Mouse (Mus musculus) adrenal gland, postnatal 10 days (tissue): ENCODE measurements around the gene Dock3. TPM values are rescaled to one million over a fixed set of nuclear protein-coding genes. Genes with fewer than 3 reads are reported as not detected.

ENCODE experiments used
- DNase-seq: peaks from one replicate; pipeline ENCODE4 v3.0.0; 2021; ENCODE audit warnings: mixed read lengths
- long read RNA-seq, 2 experiments: library from polyadenylated mRNA; stranded (forward); transcript quantifications; one replicate each; pipeline ENCODE4 v2.0.0; 2021
- total RNA-seq, 2 experiments: library from RNA; stranded (reverse); gene quantifications; 2 replicates each; pipeline ENCODE4 v1.2.3; 2021

Gene Dock3
- 1 to 10 TPM; 3.3 to 4.5 TPM for total RNA-seq
- long read RNA-seq, experiment 1 = 0 reads
- long read RNA-seq, experiment 2 = 0 reads

DNA sequence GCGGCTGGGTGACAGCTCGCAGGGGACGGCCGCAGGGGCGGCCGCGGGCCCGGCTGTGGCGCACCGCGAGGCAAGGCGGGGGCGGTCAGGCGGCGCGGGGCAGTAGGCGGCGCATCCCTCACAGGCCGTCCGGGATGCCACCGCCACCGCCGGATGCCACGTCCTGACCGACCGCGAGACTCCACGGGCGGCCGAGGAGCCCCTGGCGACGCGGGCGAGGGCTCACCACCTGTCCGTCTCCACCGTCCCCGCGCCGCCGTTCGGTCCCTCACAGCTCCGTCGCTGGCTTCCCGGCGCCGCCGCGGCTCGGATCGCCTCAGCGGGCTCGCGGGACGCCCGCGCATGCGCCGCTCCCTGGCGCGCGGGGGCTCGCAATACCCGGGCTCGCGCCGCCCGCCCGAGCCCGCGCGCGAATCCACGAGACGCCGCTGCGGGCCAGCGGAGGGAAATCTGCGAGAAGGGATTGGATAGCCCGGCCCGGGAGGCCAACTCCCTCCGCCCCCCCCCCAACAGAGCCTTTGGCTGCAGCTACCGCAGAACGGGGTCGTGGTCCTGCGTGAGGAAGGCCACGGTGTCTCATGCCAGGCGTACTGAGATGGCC is at the start of gene Dock3:
TSS of gene Dock3 (minus strand) at position 371 of the 601 bp plus-strand sequence.
- peak; percentile 78 for DNase-seq

DNA sequence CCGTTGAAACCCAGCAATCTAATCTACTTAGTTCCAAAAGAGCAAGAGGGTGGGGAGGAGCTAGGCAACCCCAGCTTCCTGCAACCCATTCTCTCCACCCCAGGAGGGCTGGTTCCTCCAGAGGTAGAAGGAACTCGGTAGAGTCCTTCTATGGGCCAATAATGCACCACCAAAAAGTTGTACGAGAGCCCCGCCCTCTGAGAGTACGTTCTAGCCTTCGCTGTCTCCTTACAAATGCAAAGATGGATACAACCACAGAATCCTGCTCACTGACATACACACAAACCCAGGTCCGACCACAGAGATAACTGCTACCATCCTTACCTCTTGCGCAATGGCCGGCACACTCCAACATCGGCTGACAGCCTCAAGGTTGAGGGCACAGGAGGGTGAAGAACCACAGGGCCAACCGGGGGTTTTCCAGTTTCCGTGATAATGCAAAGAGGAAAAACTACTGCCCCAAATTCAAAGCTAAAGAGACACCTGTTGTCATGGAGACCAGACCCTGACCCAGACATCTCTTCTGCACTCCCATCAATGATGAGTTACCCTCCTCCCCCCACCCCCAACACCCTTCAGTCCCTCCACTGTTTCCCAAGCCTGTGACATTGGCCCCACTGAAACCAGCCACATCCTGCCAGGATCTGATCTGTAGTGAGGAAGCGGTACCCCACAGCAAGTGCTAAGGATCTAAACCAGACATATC is 48.8 kb upstream of the Dock3 start:
- peak; percentile 54 for DNase-seq

DNA sequence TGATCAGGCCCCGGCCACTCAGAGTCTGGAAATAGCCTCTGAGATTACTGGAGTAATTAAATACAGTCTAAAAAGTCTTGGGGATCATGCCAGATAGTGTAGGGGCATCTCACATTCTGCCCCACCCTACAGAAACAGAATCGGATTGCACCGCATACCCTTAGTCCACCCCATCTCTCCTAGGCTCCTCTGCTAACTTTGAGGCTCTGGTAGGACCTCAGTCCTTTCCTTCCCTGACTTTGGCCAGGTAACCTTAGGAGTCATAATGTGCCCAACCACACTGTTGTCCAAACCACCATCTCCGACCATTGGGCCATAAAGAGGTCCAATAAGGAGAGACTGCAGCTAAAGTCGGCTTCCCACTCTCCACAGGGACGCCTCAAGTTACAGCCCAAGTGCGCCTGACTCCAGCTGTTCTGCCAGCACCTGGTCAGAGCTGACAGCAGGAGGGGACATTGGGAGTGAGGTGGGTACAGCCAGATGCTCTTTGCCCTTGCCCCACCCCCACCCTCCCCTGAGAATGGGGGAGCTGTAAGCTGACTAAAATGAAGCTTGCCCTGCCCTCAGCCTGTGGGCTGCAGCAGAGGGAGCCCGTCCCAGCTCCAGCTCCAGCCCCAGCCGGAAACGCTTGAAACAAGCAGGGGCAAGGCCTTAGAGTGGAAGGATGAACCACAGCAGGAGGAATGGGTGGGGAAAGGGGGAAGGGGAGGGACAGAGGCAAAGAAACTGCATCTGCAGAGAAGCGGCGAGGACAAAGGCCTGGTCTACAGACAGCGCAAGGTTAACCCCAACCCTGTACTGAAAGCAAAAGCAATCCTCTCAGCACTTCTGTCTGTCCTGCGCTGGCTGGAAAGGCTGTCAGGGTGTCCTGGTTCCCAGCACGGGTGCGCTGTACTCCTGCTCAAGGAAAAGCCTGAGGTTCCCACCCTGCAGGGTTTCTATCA is 47.9 kb upstream of the Dock3 start:
- DNase-seq = no peak

DNA sequence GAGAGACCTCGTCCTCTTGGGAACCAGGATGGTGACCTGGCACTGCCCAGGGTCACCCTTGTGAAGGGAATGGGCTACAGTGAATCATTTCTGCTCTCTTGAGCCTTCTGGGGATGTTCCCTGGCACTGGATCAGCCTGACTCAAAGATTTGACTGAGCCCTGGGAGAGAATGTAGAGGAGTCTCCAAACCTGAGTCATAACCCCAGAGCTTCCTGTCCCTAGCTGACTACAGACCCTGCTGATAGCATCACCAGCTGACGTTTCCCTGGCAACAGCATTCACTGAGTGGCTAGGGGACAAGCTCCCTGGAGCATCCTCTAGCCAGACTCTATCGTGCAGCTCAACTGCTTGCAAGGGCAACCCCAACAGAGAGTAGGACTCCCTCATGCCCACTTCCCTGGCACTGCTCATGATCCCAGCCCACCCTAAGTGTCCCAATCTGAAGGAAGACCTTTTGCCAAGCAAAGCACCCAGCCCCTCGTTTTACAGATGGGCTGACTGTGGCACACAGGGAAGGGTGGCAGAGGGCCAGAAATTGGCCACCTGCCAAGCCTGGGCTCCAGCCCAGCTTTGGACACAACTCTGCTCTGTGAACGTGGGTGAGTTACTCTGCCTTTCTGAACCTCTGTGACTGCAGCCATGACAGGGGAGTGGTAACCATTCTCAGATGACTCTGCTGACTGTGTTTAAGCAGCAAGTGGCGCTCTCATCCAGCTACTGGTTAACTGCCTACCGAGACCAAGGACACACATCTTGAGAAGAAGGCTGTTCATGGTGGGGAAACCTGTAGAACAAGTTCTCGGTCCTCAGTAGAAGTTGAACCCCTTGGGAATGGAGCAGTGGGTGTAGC is 47.0 kb upstream of the Dock3 start:
- peak; percentile 76 for DNase-seq

DNA sequence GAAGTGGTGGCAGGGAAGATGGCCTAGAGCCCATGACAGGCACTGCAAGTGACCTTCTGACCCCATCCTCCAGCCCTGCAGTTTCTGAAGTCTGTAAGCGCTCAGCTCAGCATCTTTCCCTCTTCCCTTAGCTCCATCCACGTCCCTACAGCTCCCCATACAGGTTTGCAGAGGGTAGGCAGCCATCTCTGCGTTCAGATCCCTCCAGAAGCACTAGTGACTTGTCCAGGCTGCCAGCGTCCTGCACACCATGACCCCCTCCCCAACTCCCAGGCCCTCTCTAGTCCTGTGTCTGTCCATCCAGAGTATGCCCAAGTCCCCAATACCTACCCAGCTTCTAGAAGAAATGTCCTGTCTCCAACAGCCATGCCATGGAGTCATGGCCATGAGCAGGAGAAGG is 46.4 kb upstream of the Dock3 start:
- no peak for DNase-seq

DNA sequence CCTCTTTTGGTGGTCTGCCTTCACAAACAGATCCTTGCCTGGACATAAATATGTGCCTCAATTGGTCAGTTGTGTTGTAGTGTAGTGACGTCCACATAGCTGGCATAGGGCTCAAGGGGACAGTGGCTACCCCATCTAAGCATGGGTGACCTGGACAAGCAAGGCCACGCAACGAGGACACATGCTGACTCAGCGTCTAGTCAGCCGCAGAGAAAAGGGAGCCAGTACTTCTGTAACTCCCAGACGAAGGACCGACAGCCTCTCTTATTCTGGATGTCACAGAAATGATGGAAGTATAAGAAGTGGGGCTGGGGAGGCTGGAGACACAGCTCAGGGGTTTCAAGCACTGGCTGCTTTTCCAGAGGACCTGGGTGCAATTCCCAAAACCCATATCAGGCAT is 45.9 kb upstream of the Dock3 start:
- peak; percentile 76 for DNase-seq

DNA sequence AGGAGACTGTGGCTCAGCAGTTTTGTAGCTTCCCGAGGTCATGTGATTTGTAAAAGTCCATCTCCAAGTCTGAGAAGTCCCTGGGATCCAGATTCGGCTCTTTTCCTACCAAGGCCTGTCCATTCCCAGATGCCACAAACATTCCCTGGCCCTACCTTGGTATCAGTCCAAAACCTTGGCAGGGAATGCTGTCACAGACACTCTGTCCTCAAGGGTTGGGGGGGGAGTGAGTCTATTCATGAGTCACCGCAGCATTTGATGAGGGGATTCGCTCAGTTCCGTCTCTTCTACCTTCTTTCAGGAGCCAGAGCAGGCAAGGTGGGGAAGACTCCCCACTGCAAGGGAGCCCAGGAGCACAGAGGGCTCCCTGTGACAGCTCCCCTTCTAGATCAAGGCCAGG is 44.0 kb upstream of the Dock3 start:
- DNase-seq = peak; percentile 68

DNA sequence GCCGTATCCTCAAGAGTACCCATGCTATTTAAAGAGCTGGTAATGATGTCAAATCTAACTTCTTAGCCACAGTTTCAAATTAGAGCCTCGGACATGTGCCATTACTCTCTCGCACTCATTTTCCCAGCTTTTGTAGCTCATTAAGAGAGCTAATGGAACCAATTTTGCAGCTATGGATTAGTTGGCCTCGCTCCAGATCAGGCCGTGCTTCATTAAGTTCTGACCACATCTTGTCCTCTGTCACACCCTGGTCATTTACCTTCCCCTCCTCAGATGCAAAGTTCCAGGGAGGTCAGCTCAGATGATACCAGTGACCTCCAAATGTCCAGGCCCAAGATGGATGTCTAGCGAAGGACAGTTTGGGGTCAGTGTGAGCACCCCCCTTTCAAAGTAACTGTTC is 43.0 kb upstream of the Dock3 start:
- no peak for DNase-seq

DNA sequence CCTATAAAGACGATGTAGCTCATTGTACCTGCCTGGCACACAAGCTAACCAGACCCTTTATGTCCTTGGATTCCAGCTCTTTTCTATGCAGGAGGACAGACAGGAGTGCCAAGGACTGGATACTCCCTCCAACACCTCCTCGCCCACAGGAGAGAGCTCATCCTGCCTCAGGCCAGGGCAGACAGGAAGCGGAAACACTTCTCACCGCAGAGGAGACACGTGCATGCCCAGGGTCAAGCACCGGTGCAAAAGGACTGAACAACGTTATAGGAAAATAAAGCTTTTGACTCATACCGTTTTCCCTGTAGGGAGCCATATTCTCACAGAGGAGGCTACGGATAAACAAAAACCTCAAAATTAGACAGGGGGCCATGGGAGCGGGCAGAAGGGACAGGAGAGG is 41.5 kb upstream of the Dock3 start:
- no peak for DNase-seq

DNA sequence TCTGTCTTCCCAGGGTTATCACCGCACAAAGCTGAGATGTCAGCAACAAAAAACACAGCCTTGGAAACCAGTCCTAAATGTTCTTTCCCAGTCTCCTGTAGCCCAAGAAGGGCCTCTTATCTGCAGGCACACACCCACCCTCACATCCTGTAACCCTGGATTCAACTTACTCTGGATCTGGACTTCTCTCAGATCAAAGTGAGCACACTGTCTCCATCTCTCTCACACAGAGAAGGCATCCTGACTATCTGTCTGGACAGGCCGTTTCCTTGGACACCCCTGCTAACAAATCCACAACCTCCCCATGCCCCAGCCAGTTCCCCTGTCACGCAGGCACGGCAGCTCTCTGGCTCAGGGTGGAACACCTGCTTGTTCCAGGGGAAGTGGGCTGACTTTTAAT is 40.6 kb upstream of the Dock3 start:
- no peak for DNase-seq

DNA sequence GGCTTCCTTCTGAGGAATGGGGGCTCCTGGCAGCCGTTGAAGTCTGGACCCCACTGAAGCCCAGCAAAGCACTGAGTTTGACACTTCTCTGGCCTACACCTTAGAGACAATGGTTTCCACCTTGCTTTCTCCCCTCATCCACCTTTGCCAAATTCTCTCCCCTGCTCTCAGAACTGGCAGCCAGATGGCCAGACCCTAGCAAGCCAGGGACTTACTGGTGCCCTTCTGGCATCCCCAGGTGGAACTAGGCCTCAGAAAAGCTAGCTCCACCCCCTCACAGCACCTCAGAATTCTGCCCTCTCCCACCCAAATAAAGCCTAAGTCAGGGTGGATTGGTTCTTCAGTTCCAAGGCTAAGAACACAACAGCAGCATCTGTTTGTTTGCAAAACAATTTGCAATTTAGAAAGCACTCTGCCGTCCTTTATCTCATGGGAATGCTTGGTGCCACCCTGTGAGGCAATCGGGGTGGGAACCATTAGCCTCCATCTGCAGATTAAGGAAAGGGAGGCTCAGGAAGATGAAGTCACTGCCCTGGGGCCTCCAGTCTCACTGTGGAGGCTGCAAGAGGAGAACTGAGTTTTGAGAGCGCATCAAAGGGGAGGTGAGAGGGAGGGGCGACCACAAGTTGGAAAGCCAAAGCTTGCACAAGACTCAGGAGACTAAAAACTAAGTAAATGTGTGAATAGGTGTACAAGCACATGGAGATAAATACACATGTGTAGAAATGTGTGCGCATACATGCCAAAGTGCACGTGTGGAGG is 39.6 kb upstream of the Dock3 start:
- DNase-seq = no peak

DNA sequence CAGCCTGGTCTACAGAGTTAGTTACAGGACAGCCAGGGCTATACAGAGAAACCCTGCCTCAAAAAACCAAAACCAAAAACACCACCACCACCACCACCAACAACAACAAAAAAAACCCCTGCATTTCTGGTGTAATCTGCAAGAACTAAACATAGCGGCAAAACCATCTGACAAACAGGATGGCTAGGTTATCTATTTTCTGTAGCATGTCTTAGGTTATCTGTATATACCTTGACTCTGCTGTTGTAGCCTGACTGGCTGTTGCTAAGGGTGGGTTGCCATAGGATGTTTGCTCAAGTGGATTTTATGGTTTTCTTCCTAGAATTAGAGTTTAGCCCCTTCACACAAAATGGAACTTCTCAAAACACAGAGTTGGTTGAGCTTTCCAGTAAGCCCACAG is 38.1 kb upstream of the Dock3 start:
- DNase-seq = no peak

DNA sequence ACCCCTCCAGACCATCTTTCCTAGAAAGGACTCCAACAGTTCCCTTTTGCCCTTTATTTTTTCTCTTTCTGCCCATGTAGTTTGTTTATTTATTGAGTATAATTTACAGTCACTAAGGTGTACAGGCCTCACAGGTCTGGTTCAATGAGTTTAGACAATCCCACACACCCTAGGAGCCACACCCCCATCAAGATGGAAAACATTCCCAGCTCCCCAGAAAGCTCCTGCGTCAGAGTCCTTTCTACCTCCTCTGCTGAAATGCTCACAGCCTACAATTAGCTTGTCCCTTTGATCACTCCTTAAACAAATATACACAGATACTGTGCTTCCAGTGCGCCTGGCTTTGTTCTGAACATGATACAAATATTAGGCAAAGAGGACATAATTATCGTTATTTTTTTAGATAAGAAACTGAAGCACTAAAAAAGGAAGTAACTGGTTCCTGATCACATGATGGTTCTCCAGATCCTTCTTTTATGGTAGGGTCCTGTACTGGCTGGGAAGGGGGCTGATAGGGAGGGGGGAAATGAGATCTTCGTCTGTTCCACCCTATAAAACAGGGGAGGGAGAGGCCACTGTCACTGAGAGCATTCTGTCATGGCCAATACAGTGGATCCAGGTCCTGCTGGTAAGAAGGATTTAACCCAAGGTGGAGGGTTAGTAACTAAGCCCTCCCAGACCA is 36.2 kb upstream of the Dock3 start:
- DNase-seq = no peak

DNA sequence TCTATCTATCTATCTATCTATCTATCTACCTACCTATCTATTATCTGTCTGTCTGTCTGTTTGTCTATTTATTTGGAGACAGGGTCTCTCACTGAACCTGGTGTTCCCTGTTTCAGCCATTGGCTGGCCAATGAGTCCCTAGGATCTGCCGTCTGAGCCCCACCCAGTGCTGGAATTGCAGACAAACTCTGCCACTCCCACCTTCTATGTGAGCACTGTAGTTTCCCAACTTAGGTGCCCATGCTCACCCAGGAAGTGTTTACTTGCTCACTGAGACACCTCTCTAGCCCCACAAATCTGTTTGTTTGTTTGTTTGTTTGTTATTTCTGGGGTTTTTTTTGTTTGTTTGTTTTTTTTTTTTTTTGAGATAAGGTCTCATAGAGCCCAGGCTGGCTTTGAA is 35.3 kb upstream of the Dock3 start:
- no peak for DNase-seq

DNA sequence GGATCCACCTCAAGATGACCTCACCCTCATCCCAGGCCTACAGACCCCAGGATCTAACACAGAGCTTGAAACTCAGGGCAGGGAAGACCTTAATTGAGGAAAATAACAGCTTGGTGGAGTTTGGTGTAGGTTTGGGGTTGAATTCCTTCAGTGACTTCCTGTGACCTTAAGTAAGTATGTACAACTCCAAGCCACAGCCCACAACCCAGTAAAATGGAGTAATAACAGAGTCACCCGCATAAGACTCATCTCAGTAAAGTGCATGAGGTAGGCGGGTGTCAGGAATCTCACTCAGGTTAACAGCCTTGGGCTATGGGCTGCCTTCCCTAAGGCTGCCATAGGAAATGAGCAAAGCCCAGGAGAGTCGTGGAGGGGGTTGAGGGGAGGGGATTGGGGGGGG is 33.0 kb upstream of the Dock3 start:
- DNase-seq = no peak

DNA sequence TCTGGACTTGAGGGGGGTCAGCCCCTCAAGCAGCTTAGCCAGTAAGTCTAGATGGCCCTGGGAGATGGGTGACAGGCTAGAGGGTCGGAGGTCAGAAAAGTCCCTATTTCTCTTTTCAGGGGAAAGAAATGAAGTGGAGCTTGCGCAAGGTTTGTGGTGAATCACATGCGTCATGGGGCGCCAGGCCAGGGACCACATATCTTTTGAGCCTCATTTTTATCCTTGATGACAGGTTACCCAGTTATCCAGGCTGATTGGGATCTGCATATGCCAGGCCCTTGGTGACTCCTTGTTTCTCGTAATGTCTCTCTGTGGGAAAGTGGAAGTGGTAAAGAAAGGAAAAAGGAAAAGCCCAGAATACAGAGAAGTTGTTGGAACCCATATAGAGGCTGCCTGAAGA is 32.2 kb upstream of the Dock3 start:
- DNase-seq = peak; percentile 71

DNA sequence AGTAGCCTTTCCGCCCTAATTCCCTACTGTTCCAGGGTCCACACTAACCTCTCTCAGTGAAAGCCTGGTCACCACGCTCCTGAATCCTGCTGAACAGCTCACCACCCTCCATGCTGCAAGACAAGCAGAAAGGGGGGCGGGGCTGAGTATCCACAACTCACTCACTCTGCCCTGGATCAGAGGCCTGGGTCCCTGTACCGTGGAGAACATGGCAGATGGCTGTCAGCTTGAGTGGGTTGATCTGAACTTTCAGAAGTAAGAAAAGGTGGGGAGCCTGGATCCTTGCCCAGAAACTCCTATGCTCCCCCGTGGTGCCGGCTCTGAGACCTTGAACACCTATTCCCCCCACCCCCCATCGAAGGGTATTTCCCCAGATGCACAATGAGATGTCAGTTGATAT is 30.7 kb upstream of the Dock3 start:
- no peak for DNase-seq

DNA sequence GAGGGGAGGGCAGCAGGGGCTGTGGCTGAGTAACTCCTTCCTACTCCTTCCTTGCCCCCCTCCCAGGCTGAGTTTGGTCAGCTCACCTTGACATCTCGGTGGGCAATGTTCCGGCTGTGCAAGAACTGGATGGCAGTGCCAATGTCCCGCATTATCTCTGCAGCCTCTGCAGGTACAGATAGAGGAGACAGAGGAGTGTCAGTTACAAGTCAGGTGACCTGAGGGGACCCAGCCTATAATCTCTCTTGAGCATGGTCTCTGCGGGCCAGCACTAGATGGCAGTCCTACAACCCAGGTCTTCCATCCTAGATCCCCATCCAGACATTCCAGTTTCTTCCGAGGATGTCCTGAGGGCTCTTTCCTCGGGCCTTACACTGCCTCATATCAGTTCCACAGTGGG is 30.1 kb upstream of the Dock3 start:
- DNase-seq = no peak

DNA sequence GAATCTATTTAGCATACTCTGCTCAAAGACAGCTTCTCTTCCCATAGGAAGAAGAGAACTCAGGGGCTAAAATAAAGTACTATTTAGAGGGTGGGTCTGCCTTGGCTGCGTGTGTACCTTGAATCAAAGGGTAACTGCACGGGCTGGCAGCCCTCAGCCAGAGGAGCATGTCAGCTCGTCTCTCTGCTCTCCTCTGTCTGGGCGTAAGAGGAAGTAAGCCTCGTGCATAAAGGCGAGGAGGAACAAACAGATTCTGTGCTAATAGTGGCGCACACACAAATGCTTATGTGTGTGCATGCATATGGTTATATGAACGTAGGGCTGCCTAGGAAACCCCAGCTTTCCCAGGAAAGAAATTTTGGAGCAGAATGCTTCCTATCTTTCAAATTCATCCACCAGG is 29.1 kb upstream of the Dock3 start:
- no peak for DNase-seq

DNA sequence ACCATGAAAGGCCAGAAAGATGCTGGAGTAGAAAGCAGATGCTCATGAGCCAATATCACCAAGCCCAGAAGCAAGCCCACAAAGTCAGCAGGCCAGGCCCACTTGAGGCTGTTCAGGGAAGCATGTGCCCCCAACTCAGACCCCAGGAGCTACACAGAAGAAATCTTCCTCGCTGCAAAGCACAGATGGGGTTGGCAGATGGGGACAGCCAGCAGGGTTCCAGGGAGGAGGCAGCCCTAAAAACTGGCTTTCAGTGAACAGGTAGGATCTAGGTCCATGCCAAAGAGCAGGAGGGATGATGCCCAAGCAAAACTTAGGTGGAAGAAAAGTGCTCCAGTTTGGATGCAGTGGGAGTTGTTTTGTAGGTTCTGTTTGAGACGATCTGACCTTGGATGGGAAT is 28.7 kb upstream of the Dock3 start:
- DNase-seq = no peak

DNA sequence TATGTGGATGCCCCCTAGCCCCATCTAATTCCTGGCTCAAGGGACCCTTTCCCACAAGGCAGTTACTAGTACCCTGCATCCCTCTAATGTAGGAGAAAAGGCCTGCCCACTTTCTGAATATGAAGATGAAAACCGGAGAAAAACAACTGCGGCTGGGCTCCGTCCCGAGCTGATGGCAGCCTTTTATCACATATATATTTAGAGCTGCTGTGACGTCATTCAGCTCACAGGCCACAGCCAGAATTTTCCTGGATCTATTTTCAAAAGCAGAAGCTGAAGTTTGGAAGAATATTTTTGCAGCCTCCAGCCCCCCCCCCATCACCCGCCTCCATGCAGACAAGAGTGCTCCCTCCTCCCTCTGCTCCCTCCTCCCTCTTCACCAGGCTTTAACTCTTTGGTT is 27.9 kb upstream of the Dock3 start:
- DNase-seq = no peak
